Mouse (Mus musculus): ENCODE results near the gene Abtb2. TPM values are rescaled to one million over a fixed set of nuclear protein-coding genes. Genes with fewer than 3 reads are reported as not detected.

The Abtb2 gene
- polyA plus RNA-seq, 1 experiment = 4.2 TPM

GRCm38 (mm10) chr2:103670276-103670680 lies 104.2 kb downstream of the Abtb2 start:
- Histone ChIP-seq H3K9ac (ENCODE audit: low read depth, poor library complexity, severe bottlenecking) (no peak overlapping the region), H3K4me3 (ENCODE audit: low read depth, low read length) (no peak overlapping the region), H3K4me1 (ENCODE audit: control insufficient read depth, insufficient read depth, low read length) (no peaks in the 10 kb centered on the region), H3K27ac (ENCODE audit: insufficient read depth, low read length) (no peak overlapping the region), H3K27me3 (ENCODE audit: control insufficient read depth, insufficient read depth, low read length, poor library complexity, severe bottlenecking) (no peaks in the 10 kb centered on the region), H3K36me3 (ENCODE audit: control insufficient read depth, insufficient read depth, low read length, poor library complexity, severe bottlenecking) (no peaks in the 10 kb centered on the region), H3K9me3 (replicated peaks; ENCODE audit: control insufficient read depth, insufficient read depth, low read length, poor library complexity, severe bottlenecking) (no peaks in the 10 kb centered on the region)
- TF ChIP-seq CTCF (IDR thresholded peaks at IDR 0.05; ENCODE audit: low read depth, low read length) (no peak), EP300 (IDR thresholded peaks at IDR 0.05; ENCODE audit: insufficient read depth, low read depth, low read length) (no peak), POLR2A (IDR thresholded peaks at IDR 0.05; ENCODE audit: insufficient read depth, low read length) (no peak)

- H3K27ac ChIP-seq (ENCODE audit: insufficient read depth, low read length) = no peak overlapping the region
- no peaks in the 10 kb centered on the region for H3K36me3 ChIP-seq (ENCODE audit: control insufficient read depth, insufficient read depth, low read length, poor library complexity, severe bottlenecking)
- H3K4me1 ChIP-seq (ENCODE audit: control insufficient read depth, insufficient read depth, low read length) = no peaks in the 10 kb centered on the region
- H3K9ac ChIP-seq (ENCODE audit: low read depth, poor library complexity, severe bottlenecking) = no peak overlapping the region
- H3K9me3 ChIP-seq (replicated peaks; ENCODE audit: control insufficient read depth, insufficient read depth, low read length, poor library complexity, severe bottlenecking) = no peaks in the 10 kb centered on the region
- TF ChIP-seq EP300 (IDR thresholded peaks at IDR 0.05; ENCODE audit: insufficient read depth, low read depth, low read length) = no peak
- H3K27me3 ChIP-seq (ENCODE audit: control insufficient read depth, insufficient read depth, low read length, poor library complexity, severe bottlenecking) = no peaks in the 10 kb centered on the region
- no peak overlapping the region for H3K4me3 ChIP-seq (ENCODE audit: low read depth, low read length)
Measured at GRCm38 (mm10) chr2:103672573-103673119, 106.5 kb downstream of the Abtb2 start.

GRCm38 (mm10) chr2:103673609-103674008 lies 107.5 kb downstream of the Abtb2 start:
- Histone ChIP-seq H3K27ac (ENCODE audit: insufficient read depth, low read length) (no peak overlapping the region), H3K27me3 (ENCODE audit: control insufficient read depth, insufficient read depth, low read length, poor library complexity, severe bottlenecking) (no peaks in the 10 kb centered on the region), H3K4me3 (ENCODE audit: low read depth, low read length) (no peak overlapping the region), H3K9ac (ENCODE audit: low read depth, poor library complexity, severe bottlenecking) (no peak overlapping the region), H3K4me1 (ENCODE audit: control insufficient read depth, insufficient read depth, low read length) (no peaks in the 10 kb centered on the region), H3K36me3 (ENCODE audit: control insufficient read depth, insufficient read depth, low read length, poor library complexity, severe bottlenecking) (no peaks in the 10 kb centered on the region), H3K9me3 (replicated peaks; ENCODE audit: control insufficient read depth, insufficient read depth, low read length, poor library complexity, severe bottlenecking) (no peaks in the 10 kb centered on the region)
- no peak for TF ChIP-seq CTCF (IDR thresholded peaks at IDR 0.05; ENCODE audit: low read depth, low read length)
- no peak for TF ChIP-seq EP300 (IDR thresholded peaks at IDR 0.05; ENCODE audit: insufficient read depth, low read depth, low read length)

- Histone ChIP-seq H3K27ac (ENCODE audit: insufficient read depth, low read length) (no peak overlapping the region), H3K4me3 (ENCODE audit: low read depth, low read length) (no peak overlapping the region), H3K9ac (ENCODE audit: low read depth, poor library complexity, severe bottlenecking) (no peak overlapping the region), H3K4me1 (ENCODE audit: control insufficient read depth, insufficient read depth, low read length) (no peaks in the 10 kb centered on the region), H3K36me3 (ENCODE audit: control insufficient read depth, insufficient read depth, low read length, poor library complexity, severe bottlenecking) (no peaks in the 10 kb centered on the region), H3K27me3 (ENCODE audit: control insufficient read depth, insufficient read depth, low read length, poor library complexity, severe bottlenecking) (no peaks in the 10 kb centered on the region), H3K9me3 (replicated peaks; ENCODE audit: control insufficient read depth, insufficient read depth, low read length, poor library complexity, severe bottlenecking) (no peaks in the 10 kb centered on the region)
- no peak for TF ChIP-seq CTCF (IDR thresholded peaks at IDR 0.05; ENCODE audit: low read depth, low read length)
- no peak for TF ChIP-seq EP300 (IDR thresholded peaks at IDR 0.05; ENCODE audit: insufficient read depth, low read depth, low read length)
Measured at GRCm38 (mm10) chr2:103675391-103675790, 109.3 kb downstream of the Abtb2 start.

GRCm38 (mm10) chr2:103676808-103677207 lies 110.7 kb downstream of the Abtb2 start:
- Histone ChIP-seq H3K27me3 (ENCODE audit: control insufficient read depth, insufficient read depth, low read length, poor library complexity, severe bottlenecking) (no peaks in the 10 kb centered on the region), H3K4me1 (ENCODE audit: control insufficient read depth, insufficient read depth, low read length) (no peaks in the 10 kb centered on the region), H3K9ac (ENCODE audit: low read depth, poor library complexity, severe bottlenecking) (no peak overlapping the region), H3K9me3 (replicated peaks; ENCODE audit: control insufficient read depth, insufficient read depth, low read length, poor library complexity, severe bottlenecking) (no peaks in the 10 kb centered on the region), H3K36me3 (ENCODE audit: control insufficient read depth, insufficient read depth, low read length, poor library complexity, severe bottlenecking) (no peaks in the 10 kb centered on the region), H3K27ac (ENCODE audit: insufficient read depth, low read length) (no peak overlapping the region), H3K4me3 (ENCODE audit: low read depth, low read length) (no peak overlapping the region)
- TF ChIP-seq POLR2A (IDR thresholded peaks at IDR 0.05; ENCODE audit: insufficient read depth, low read length) = no peak
- TF ChIP-seq CTCF (IDR thresholded peaks at IDR 0.05; ENCODE audit: low read depth, low read length) = no peak

GRCm38 (mm10) chr2:103677614-103678369 lies 111.7 kb downstream of the Abtb2 start:
- no peak overlapping the region for H3K27ac ChIP-seq (ENCODE audit: insufficient read depth, low read length)
- H3K9me3 ChIP-seq (replicated peaks; ENCODE audit: control insufficient read depth, insufficient read depth, low read length, poor library complexity, severe bottlenecking) = no peaks in the 10 kb centered on the region
- no peak overlapping the region for H3K9ac ChIP-seq (ENCODE audit: low read depth, poor library complexity, severe bottlenecking)
- no peak overlapping the region for H3K4me3 ChIP-seq (ENCODE audit: low read depth, low read length)
- TF ChIP-seq POLR2A (IDR thresholded peaks at IDR 0.05; ENCODE audit: insufficient read depth, low read length) = no peak
- no peak for TF ChIP-seq CTCF (IDR thresholded peaks at IDR 0.05; ENCODE audit: low read depth, low read length)
- no peak for TF ChIP-seq EP300 (IDR thresholded peaks at IDR 0.05; ENCODE audit: insufficient read depth, low read depth, low read length)
- H3K36me3 ChIP-seq (ENCODE audit: control insufficient read depth, insufficient read depth, low read length, poor library complexity, severe bottlenecking) = no peaks in the 10 kb centered on the region
- no peaks in the 10 kb centered on the region for H3K4me1 ChIP-seq (ENCODE audit: control insufficient read depth, insufficient read depth, low read length)
- H3K27me3 ChIP-seq (ENCODE audit: control insufficient read depth, insufficient read depth, low read length, poor library complexity, severe bottlenecking) = no peaks in the 10 kb centered on the region
